Comparison of ENCODE assay signal across 9 mouse cellular contexts in the genomic region with DNA sequence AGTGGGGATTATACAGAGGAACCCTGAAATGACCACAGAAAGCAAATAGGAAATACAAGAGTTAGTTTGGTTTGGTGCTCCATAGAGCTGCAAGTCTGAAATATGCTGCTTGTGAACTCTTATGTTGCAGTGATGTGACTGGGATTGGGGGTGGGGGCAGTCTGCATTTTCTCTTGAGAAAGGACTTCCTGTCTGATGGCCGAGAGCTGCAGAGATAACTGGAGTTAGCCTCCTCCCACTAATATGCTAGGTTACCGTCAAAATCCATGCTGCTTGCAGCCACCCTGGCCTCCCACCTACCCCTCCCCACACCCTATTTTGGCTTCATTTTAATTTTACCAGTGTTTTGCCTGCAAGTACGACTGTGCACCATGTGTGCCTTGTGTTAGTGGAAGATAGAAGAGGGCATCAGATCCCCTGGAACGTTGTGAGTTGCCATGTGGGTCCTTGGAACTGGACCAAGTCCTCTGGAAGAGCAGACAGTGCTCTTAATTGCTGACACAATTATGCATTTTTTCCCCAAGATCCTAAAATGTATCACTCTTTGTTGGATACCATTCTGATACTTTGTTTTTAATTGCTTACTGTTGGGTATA. TPM values are rescaled to one million over a fixed set of nuclear protein-coding genes. Genes with fewer than 3 reads are reported as not detected.
DNase-seq lines count a peak whose midpoint lies in the region; ATAC-seq lines count a peak whose summit lies in the region.
"Had no signal": no experiment of that assay in that cellular context is flagged by ENCODE, and none has a peak within 500 bp of the region (broad histone marks: within the 10 kb centered on the region; RNA-seq: fewer than 3 reads in every experiment).

No protein-coding gene starts in this region.

- no peak overlapping the region for H3K4me3 ChIP-seq in forebrain, embryonic 14.5 days (ENCODE audit: low read depth, low read length)
- no peak overlapping the region for H3K4me3 ChIP-seq in forebrain, embryonic 11.5 days (ENCODE audit: low read depth, low read length)
- no peak overlapping the region for H3K4me3 ChIP-seq in lung, embryonic 15.5 days
- no peak overlapping the region for H3K4me3 ChIP-seq in stomach, embryonic 15.5 days (replicated peaks)

- 52% methylated on average over 4 of the region's 4 CpGs for WGBS in forebrain, embryonic 14.5 days
- 74% methylated on average over 4 of the region's 4 CpGs for WGBS in forebrain, embryonic 11.5 days
- 16% methylated on average over 4 of the region's 4 CpGs for WGBS in lung, embryonic 15.5 days
- WGBS in stomach, embryonic 15.5 days: 29% methylated on average over 4 of the region's 4 CpGs

- H3K36me3 ChIP-seq in forebrain, embryonic 14.5 days (ENCODE audit: control insufficient read depth, insufficient read depth, low read length): no peaks in the 10 kb centered on the region
- H3K36me3 ChIP-seq in forebrain, embryonic 11.5 days (ENCODE audit: control insufficient read depth, insufficient read depth, low read length): no peaks in the 10 kb centered on the region
- H3K36me3 ChIP-seq in lung, embryonic 15.5 days: no peaks in the 10 kb centered on the region
- H3K36me3 ChIP-seq in stomach, embryonic 15.5 days: no peaks in the 10 kb centered on the region

- no peaks in the 10 kb centered on the region for H3K27me3 ChIP-seq in forebrain, embryonic 14.5 days (replicated peaks; ENCODE audit: control insufficient read depth, insufficient read depth, low read length)
- H3K27me3 ChIP-seq in forebrain, embryonic 11.5 days (ENCODE audit: control insufficient read depth, insufficient read depth, low read length): no peaks in the 10 kb centered on the region
- no peaks in the 10 kb centered on the region for H3K27me3 ChIP-seq in lung, embryonic 15.5 days
- H3K27me3 ChIP-seq in stomach, embryonic 15.5 days (replicated peaks): no peaks in the 10 kb centered on the region

- DNase-seq in forebrain, embryonic 14.5 days (ENCODE audit: low spot score): peak; percentile 61
- no peak for DNase-seq in forebrain, embryonic 11.5 days (ENCODE audit: low spot score)
- DNase-seq in lung, adult 18-20 months: no peak
- DNase-seq in layer of hippocampus, adult 9-11 months: peak; percentile 78
- DNase-seq in frontal cortex, postnatal 14 days (ENCODE audit: low spot score in 2 of 2): no peak
- no peak for DNase-seq in gastrocnemius, adult 18-20 months (ENCODE audit: low spot score)
- DNase-seq: cerebellum, postnatal 14 days had no signal

- H3K4me1 ChIP-seq in forebrain, embryonic 14.5 days (ENCODE audit: control insufficient read depth, insufficient read depth, low read length): 0 out of 2 replicates have a peak, but pooled peaks cover 2% of the 10 kb centered on the region
- peaks cover 4% of the 10 kb centered on the region; the same call in 1 of the 2 replicates for H3K4me1 ChIP-seq in forebrain, embryonic 11.5 days (replicated peaks; ENCODE audit: control insufficient read depth, insufficient read depth, low read length)
- peaks cover 17% of the 10 kb centered on the region for H3K4me1 ChIP-seq in lung, embryonic 15.5 days
- H3K4me1 ChIP-seq in stomach, embryonic 15.5 days: peaks cover 7% of the 10 kb centered on the region

- H3K4me2 ChIP-seq in forebrain, embryonic 14.5 days (ENCODE audit: low read length): no peak overlapping the region
- no peak overlapping the region for H3K4me2 ChIP-seq in forebrain, embryonic 11.5 days (ENCODE audit: low read depth, low read length, severe bottlenecking)
- H3K4me2 ChIP-seq in lung, embryonic 15.5 days: no peak overlapping the region
- H3K4me2 ChIP-seq in stomach, embryonic 15.5 days: no peak overlapping the region

- no peaks in the 10 kb centered on the region for H3K9me3 ChIP-seq in forebrain, embryonic 14.5 days (replicated peaks; ENCODE audit: control insufficient read depth, low read length)
- no peaks in the 10 kb centered on the region for H3K9me3 ChIP-seq in forebrain, embryonic 11.5 days (ENCODE audit: control insufficient read depth, low read length)
- no peaks in the 10 kb centered on the region for H3K9me3 ChIP-seq in lung, embryonic 15.5 days
- H3K9me3 ChIP-seq in stomach, embryonic 15.5 days: no peaks in the 10 kb centered on the region

- H3K9ac ChIP-seq in forebrain, embryonic 14.5 days (ENCODE audit: low read length): no peak overlapping the region
- H3K9ac ChIP-seq in forebrain, embryonic 11.5 days (ENCODE audit: low read length): no peak overlapping the region
- H3K9ac ChIP-seq in lung, embryonic 15.5 days: no peak overlapping the region
- H3K9ac ChIP-seq in stomach, embryonic 15.5 days: no peak overlapping the region

- no peak overlapping the region for H3K27ac ChIP-seq in forebrain, embryonic 14.5 days (ENCODE audit: low read depth, low read length)
- H3K27ac ChIP-seq in forebrain, embryonic 11.5 days (ENCODE audit: low read depth, low read length): no peak overlapping the region
- H3K27ac ChIP-seq in lung, embryonic 15.5 days: peak overlapping the region; percentile 43; the same call in 1 of the 2 replicates
- H3K27ac ChIP-seq in stomach, embryonic 15.5 days: 0 out of 2 replicates have a peak overlapping the region, but pooled peaks have one; percentile 80

- ATAC-seq in forebrain, embryonic 14.5 days: peak; percentile 61; the same call in 1 of the 2 replicates
- no peak for ATAC-seq in forebrain, embryonic 11.5 days (replicated peaks; ENCODE audit: low FRiP score)
- peak; percentile 46; the same call in 1 of the 2 replicates for ATAC-seq in lung, embryonic 15.5 days (ENCODE audit: borderline replicate concordance, extremely low read depth, low FRiP score, low TSS enrichment)
- no peak for ATAC-seq in stomach, embryonic 15.5 days (ENCODE audit: insufficient read depth, low FRiP score, low read depth)

RNA-seq across cellular contexts. Expression of a gene that starts 11.7 kb away (rescaled TPM):
- polyA plus RNA-seq in forebrain, embryonic 14.5 days (2014; fragmentation: Nextera tagmentation; extraction: Ambion mirVana): 11.7 and 13.3 TPM in 2 replicates
- 42.3 and 45.6 TPM in 2 replicates for polyA plus RNA-seq in forebrain, embryonic 11.5 days (2014; fragmentation: Nextera tagmentation; extraction: Ambion mirVana)
- polyA plus RNA-seq in lung, embryonic 15.5 days (2015; fragmentation: Nextera tagmentation; extraction: Ambion mirVana): 31.4 and 32.9 TPM in 2 replicates
- polyA plus RNA-seq in stomach, embryonic 15.5 days (2015; fragmentation: Nextera tagmentation; extraction: Ambion mirVana): 30.1 and 34.7 TPM in 2 replicates
- 1 to 10 TPM; 1.8 to 2.5 TPM for total RNA-seq in gastrocnemius, adult 18-20 months (2021)

RNA-seq across cellular contexts. Expression of a gene that starts 49.1 kb away (rescaled TPM):
- 27.1 and 27.3 TPM in 2 replicates for polyA plus RNA-seq in forebrain, embryonic 14.5 days (2014; fragmentation: Nextera tagmentation; extraction: Ambion mirVana)
- polyA plus RNA-seq in forebrain, embryonic 11.5 days (2014; fragmentation: Nextera tagmentation; extraction: Ambion mirVana): 29.7 and 33.9 TPM in 2 replicates
- polyA plus RNA-seq in lung, embryonic 15.5 days (2015; fragmentation: Nextera tagmentation; extraction: Ambion mirVana): 20.7 and 21.2 TPM in 2 replicates
- 15.8 and 16.2 TPM in 2 replicates for polyA plus RNA-seq in stomach, embryonic 15.5 days (2015; fragmentation: Nextera tagmentation; extraction: Ambion mirVana)
- total RNA-seq in gastrocnemius, adult 18-20 months (2021): 1 to 10 TPM; 8.3 to 8.6 TPM

Comparison
In these comparisons a context has a peak if more than half of its experiments do, and no peak if none do; other contexts are left out.
1. ATAC-seq: peak in forebrain, embryonic 14.5 days (single experiment) and lung, embryonic 15.5 days (single experiment); none in forebrain, embryonic 11.5 days (single experiment) and stomach, embryonic 15.5 days (single experiment).
2. DNase-seq: peak in forebrain, embryonic 14.5 days (single experiment) and layer of hippocampus, adult 9-11 months (single experiment); none in forebrain, embryonic 11.5 days (single experiment), lung, adult 18-20 months (0 of 2), frontal cortex, postnatal 14 days (0 of 2) and gastrocnemius, adult 18-20 months (single experiment).
3. H3K27ac ChIP-seq: peak in lung, embryonic 15.5 days (single experiment) and stomach, embryonic 15.5 days (single experiment); none in forebrain, embryonic 14.5 days (single experiment) and forebrain, embryonic 11.5 days (single experiment).